Mouse (Mus musculus): ENCODE measurements at regions not wholly inside any gene's neighbourhood (a gene's known extent, or its start where the extent isn't known, plus 50 kb on each side); places are given as distances from the start of the nearest gene placed in this dataset.
A peak's percentile ranks its signal among the peaks of the same experiment; 100 is the strongest.
"Not testable (repeated sequence)": the region's sequence is repeated elsewhere in the genome, so short reads cannot be mapped to it uniquely, and the experiment has no call there.

DNA sequence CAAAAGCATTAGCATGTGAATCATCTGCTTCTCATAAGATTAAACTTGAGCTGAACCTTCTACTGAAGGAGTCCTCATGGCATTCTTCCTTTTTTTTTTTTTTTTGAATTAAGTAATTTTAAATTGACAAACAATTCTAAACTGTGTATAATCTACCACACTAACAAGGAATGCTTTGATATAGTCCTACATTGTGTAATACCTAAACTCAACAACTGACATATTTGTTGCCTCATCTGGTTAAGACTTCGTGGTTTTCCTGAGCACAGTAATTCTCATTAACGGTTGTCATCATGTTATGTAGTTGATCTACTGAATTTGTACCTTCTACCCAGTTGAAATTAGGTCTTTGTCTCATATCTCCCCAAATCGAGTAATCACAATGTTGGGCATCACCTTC lies 83.9 kb upstream of the Hcrtr2 start:
- DNase-seq (ENCODE audit: low read depth, low spot score): no peak

DNA sequence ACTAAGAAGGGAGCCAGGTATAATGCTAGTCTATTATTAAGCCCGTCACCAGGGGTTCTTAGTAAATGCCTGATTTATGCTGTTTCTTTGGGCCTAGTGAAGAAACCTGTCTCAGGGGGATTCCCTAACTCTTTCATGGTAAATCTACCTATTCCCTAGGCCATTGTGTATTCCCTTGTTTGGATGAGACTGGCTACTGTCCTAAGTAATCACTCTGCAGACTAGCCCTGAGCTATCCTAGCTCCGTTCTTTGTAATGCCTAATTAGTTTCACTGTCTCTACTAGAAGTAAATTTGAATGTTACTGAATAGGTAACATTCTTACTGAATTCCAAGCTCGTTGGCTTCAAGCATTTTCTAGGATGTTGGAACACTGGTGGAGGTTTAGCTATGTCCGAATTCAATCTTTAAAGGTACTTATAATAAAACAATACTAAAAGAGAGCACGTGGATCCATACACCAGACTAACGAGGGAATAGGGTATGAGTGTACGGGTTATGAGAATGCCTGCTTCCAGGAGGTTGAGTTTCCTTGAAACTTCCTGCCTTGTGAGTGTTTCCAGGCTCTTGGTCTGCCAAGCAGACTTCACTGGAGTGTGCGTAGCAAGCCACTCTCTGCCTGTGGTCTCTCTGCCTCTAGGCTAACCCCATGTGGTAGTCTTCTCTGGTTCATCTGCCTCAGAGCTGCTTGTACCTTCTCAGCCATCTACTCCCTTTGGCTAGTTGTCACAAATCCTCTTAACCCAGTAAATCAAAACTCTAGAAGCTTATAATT lies 78.4 kb upstream of the Hcrtr2 start:
- not testable (repeated sequence) for DNase-seq (ENCODE audit: low read depth, low spot score)

DNA sequence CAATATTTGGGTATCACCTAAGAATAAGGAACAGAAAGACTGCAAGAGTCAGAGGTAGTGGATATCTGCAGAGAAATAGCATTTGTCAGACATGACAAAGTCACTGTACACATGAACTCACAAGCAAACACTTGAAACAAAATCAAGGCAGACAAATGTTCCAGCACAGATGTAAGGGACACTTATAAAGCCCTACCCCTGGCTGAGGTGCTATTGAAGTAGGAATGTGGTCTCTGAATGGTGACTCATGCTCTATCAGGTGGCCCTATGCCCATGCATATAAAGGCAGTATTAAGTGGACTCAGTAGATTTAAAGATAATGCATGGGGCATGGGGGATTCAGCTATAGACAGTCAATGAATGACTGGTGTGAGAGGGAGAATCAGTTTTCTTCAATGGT lies 77.2 kb upstream of the Hcrtr2 start:
- no peak for DNase-seq (ENCODE audit: low read depth, low spot score)

DNA sequence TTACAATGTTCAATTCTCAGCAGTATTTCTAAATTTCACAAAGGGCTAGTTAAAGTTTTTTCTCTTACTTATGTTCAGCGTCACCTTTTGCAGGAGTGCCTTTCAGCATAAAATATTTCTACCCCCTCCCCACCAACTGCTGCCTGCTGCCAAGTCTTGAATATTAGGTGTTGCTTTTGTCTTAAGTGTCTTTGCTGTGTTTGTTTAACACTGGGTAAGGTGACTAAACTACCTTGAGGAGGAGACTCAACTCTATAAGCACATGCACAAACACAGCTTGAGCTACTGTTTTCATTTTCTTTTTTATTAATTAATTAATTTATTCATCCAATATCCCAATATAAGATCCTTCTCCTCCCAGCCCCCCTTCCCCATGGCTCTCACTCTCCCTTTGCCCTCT lies 70.1 kb upstream of the Hcrtr2 start:
- DNase-seq (ENCODE audit: low read depth, low spot score): no peak

DNA sequence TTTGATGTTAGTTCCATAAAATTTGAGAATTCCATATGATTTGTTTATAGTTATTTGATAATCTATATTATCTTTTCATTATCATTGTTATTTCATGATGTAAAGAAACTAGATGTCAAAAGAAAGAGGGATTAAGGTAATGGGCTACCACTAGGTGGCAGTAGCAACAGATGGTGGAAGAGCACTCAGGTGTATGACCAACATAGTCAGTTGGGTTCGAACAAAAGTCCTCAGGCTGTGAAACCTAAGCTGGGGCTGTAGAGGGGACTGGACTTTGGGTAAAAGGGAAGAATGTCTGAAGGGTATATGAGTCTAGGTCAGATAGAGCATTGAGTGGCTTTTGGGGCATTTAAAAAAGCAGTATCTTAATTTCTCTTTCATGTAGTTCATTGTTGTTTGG lies 67.2 kb upstream of the Hcrtr2 start:
- DNase-seq (ENCODE audit: low read depth, low spot score): peak; percentile 48

All from 3T3-L1 (cell line).